Mouse (Mus musculus) brown adipose tissue, adult 24 weeks (tissue): ENCODE data around the gene Kcnc1. TPM values are rescaled to one million over a fixed set of nuclear protein-coding genes. Genes with fewer than 3 reads are reported as not detected.

Source experiments
- H3K27ac ChIP-seq: fragments of 200-500 bp; replicated peaks from 2 replicates; pipeline ENCODE4 v1.5.1; 2012; ENCODE audit warnings: low read depth, mild to moderate bottlenecking, low read length
- H3K4me1 ChIP-seq: fragments of 200-500 bp; 2 replicates; pipeline ENCODE4 v1.6.1; 2012; ENCODE audit warnings: low read length, mixed read lengths; ENCODE audit not compliant: control insufficient read depth, insufficient read depth, insufficient read length
- H3K4me3 ChIP-seq: fragments of 200-500 bp; 2 replicates; pipeline ENCODE4 v1.5.1; 2012; ENCODE audit warnings: low read depth, mild to moderate bottlenecking, low read length, moderate library complexity; ENCODE audit not compliant: insufficient read depth
- polyA plus RNA-seq: library from polyadenylated mRNA; stranded (reverse); fragments of >200 nt; gene quantifications from 2 replicates; pipeline ENCODE4 v1.2.4, GENCODE M21; 2012; ENCODE audit not compliant: missing spikeins, insufficient read depth, insufficient read length

Kcnc1 gene
- polyA plus RNA-seq, 1 experiment: 0.36 TPM

DNA sequence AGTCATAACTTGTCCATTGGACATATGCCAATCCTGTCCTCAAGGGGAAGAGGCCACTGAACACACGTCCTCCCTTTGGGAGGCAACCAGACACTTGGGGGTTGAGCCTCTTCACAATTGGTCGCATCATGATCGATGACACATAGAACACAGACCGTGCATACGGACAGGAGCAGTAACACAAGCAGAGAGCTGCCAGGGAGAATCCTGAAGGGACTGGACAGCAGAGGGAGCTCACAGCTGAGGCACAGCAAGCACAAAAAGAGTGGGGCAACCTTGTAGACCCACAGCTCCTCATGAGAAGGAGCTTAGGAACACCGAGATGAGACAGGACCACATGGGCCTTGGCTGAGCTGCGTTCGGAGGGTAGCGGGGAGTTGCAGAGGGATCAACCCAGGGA is 15.7 kb upstream of the Kcnc1 start:
- no peak overlapping the region for H3K27ac ChIP-seq
- no peaks in the 10 kb centered on the region for H3K4me1 ChIP-seq
- H3K4me3 ChIP-seq: no peak overlapping the region

- Histone ChIP-seq H3K27ac (no peak overlapping the region), H3K4me1 (no peaks in the 10 kb centered on the region), H3K4me3 (no peak overlapping the region)
These were observed 8.9 kb upstream of the Kcnc1 start for GRCm38 (mm10) chr7:46387430-46387829.

DNA sequence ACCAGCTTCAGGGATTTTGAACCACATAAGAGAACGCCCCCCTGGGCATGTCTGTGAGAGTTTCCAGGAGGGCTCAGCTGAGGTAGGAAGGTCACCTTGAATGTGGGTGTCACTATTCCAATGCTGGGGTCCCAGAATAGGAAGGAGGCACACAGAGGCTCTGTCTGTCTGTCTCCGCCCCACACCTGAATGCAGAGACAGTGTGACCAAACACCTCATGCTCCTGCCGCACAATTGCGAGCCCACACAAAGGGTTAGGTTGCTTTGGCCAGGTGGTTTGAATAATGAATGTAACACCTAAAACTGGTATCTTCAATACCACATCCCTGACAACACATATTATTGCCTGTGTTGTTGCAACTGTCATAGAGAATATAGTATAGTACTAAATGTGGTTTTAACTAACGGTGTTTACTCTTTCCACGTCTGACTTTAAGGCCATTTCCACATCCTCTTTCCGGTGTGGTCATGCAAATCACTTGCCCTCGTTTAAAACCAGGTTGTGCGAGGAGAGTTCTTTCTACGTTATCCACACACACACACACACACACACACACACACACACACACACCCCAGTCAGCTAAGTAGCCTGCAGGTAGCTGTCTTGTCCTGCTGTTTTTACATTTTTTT is 6.7 kb upstream of the Kcnc1 start:
- Histone ChIP-seq H3K4me3 (no peak overlapping the region), H3K27ac (no peak overlapping the region), H3K4me1 (no peaks in the 10 kb centered on the region)

- no peaks in the 10 kb centered on the region for H3K4me1 ChIP-seq
- H3K27ac ChIP-seq: no peak overlapping the region
- no peak overlapping the region for H3K4me3 ChIP-seq
These were observed 6.1 kb upstream of the Kcnc1 start for GRCm38 (mm10) chr7:46390226-46390625.

DNA sequence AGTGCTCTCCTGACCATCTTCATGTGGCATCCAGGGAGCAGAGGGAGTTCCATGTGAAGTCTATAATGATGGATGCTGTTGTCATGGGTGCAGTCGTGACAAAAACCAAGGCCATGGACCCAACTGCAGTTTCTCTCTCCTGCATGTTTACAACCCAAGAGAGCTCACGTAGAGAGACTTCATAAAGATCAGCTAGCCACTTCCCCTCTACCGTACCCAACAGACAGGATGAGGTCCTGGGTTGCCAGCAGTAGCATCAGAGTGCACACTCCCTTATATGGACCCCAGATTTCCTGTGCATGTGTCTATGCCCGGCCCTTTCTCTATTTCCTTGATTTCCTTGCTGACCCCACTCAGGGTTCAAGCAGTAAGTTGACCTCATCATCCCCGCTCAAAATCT is 4.6 kb upstream of the Kcnc1 start:
- Histone ChIP-seq H3K4me1 (no peaks in the 10 kb centered on the region), H3K4me3 (no peak overlapping the region), H3K27ac (no peak overlapping the region)

- Histone ChIP-seq H3K4me3 (no peak overlapping the region), H3K4me1 (no peaks in the 10 kb centered on the region), H3K27ac (no peak overlapping the region)
These were observed 3.2 kb upstream of the Kcnc1 start for GRCm38 (mm10) chr7:46393116-46393515.

GRCm38 (mm10) chr7:46393718-46394511 is 2.4 kb upstream of the Kcnc1 start:
- H3K27ac ChIP-seq: no peak overlapping the region

DNA sequence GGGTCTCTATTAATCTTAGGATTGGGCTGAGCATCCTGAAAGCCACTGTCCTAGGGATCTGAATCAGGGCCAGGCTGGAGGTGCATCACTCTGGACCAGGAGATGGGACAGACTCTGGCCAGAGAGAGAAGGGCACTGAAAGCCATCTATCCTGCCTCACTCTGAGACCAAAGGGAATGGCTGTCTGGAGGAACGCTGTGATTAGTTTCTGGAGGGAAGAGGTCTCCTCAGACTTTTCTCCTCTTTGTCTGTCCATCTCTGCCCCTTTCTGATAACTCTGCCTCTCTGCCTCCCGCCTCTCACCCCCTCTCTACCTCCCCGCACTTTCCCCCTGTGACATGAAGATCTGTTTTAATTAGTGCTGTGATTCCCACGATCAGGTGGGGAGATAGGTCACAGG is 1.4 kb upstream of the Kcnc1 start:
- H3K27ac ChIP-seq: no peak overlapping the region
- no peak overlapping the region for H3K4me3 ChIP-seq
- no peaks in the 10 kb centered on the region for H3K4me1 ChIP-seq

More at GRCm38 (mm10) chr7:46393718-46394511, 2.4 kb upstream of the Kcnc1 start:
- Histone ChIP-seq H3K4me1 (no peaks in the 10 kb centered on the region), H3K4me3 (no peak overlapping the region)

DNA sequence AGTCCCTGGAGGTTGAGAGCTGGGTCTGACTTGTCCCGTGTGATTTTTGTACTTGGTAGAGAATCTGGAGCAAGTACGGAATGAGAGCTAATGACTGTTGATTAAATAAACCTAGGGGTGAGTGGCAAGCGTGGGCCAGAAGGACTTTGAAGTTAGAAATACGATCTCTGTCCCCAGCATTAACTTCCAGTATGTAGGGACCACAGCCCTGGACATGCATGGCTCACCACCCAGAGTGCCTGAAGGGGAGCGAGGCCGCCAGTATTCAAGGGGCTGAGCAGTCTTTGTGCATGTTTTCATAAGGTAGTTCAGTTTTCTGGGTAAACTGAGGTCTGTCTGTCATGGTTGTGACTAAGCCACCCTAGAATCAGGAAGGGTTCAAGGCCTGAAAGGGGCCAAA is 726 bp upstream of the Kcnc1 start:
- H3K27ac ChIP-seq: no peak overlapping the region
- no peak overlapping the region for H3K4me3 ChIP-seq
- no peaks in the 10 kb centered on the region for H3K4me1 ChIP-seq

- Histone ChIP-seq H3K4me3 (no peak overlapping the region), H3K27ac (no peak overlapping the region), H3K4me1 (no peaks in the 10 kb centered on the region)
These were observed 833 bp downstream of the Kcnc1 start for GRCm38 (mm10) chr7:46396928-46397731.

GRCm38 (mm10) chr7:46397732-46398333 is 1.5 kb downstream of the Kcnc1 start:
- Histone ChIP-seq H3K27ac (no peak overlapping the region), H3K4me1 (no peaks in the 10 kb centered on the region), H3K4me3 (no peak overlapping the region)

DNA sequence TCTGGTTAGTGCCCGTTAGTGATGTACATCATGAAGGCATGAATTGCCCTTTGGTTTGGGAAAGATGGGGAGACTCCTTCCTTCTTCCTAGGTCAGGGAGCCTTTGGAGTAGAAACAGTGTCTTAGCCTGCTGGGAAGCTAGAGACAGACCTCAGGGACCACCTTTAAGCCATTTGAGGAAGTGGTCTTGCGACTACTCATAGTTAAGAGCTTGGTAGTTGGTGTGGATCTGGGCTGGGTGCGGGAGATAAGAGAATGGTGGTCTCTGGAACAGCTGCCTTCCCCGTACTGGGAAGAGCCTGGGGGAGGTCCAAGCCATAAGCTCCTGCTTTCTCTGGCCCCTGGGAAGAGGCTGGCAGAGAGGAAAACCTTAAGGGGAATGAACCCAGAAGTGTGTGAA is 2.3 kb downstream of the Kcnc1 start:
- H3K4me1 ChIP-seq: no peaks in the 10 kb centered on the region
- no peak overlapping the region for H3K27ac ChIP-seq
- no peak overlapping the region for H3K4me3 ChIP-seq

DNA sequence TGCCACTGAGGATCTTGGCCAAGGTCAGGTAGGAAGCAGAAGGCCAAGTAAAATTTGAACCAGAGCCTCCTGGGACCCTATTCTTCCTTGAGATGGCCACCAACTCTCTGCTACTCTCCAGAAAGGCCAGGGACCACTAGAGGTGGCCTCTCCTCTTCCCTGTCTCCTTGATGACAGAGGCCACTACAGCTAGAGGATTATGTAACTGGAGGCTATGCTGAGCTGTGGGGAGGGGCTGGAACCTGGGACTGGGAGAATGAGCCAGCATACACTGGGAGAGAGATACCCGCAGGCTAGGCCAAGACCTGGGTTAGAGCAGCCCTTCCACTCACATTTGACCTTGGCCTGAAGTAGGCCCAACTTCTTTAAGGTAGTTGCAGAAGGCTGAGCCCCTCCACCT is 3.4 kb downstream of the Kcnc1 start:
- Histone ChIP-seq H3K4me1 (no peaks in the 10 kb centered on the region), H3K27ac (no peak overlapping the region), H3K4me3 (no peak overlapping the region)

DNA sequence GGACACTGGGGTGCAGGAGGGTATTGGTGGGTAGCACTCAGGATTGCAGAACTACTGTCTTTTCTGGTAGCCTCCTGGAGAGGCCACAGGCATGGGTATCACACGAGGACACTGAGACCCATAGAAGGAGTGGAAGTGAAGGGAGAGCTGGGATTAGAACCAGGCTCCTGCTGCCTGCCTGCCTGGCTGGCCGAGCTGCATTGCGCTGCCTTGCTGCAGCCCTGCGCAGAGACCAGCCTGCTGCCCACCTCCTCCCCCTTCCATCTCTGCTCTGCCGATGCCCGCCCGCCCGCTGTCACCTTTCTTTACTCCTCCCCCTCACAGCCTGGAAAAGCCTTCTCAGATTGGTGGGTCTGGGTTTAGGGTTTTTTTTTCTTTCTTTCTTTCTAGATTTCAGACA is 4.0 kb downstream of the Kcnc1 start:
- Histone ChIP-seq H3K27ac (no peak overlapping the region), H3K4me1 (no peaks in the 10 kb centered on the region), H3K4me3 (no peak overlapping the region)
